Mouse (Mus musculus) cerebellum, adult 11 months (tissue): Measurements from ENCODE around the gene Lat.

Experiments used
- DNase-seq: peaks from one replicate; pipeline ENCODE4 v3.0.0; 2022

Lat gene

GRCm38 (mm10) chr7:126363038-126363437 lies 6.3 kb downstream of the Lat start:
- no peak for DNase-seq

- no peak for DNase-seq
Measured at GRCm38 (mm10) chr7:126359049-126359448, 10.3 kb downstream of the Lat start.

GRCm38 (mm10) chr7:126358413-126358812 lies 11.0 kb downstream of the Lat start:
- no peak for DNase-seq

- DNase-seq, result no peak
Measured at GRCm38 (mm10) chr7:126357838-126358237, 11.5 kb downstream of the Lat start.

- no peak for DNase-seq
Measured at GRCm38 (mm10) chr7:126356793-126357591, 12.4 kb downstream of the Lat start.

GRCm38 (mm10) chr7:126355847-126356597 lies 13.3 kb downstream of the Lat start:
- DNase-seq, result no peak

GRCm38 (mm10) chr7:126354738-126355614 lies 14.4 kb downstream of the Lat start:
- no peak for DNase-seq

GRCm38 (mm10) chr7:126353994-126354365 lies 15.4 kb downstream of the Lat start:
- DNase-seq, result no peak

GRCm38 (mm10) chr7:126353251-126353993 lies 15.9 kb downstream of the Lat start:
- DNase-seq, result no peak

GRCm38 (mm10) chr7:126351419-126351951 lies 17.9 kb downstream of the Lat start:
- DNase-seq, result no peak

- DNase-seq, result no peak
Measured at GRCm38 (mm10) chr7:126350748-126351418, 18.5 kb downstream of the Lat start.

- no peak for DNase-seq
Measured at GRCm38 (mm10) chr7:126348293-126348692, 21.1 kb downstream of the Lat start.

GRCm38 (mm10) chr7:126347098-126347497 lies 22.3 kb downstream of the Lat start:
- no peak for DNase-seq

- DNase-seq, result no peak
Measured at GRCm38 (mm10) chr7:126345969-126346368, 23.4 kb downstream of the Lat start.

- no peak for DNase-seq
Measured at GRCm38 (mm10) chr7:126345557-126345956, 23.8 kb downstream of the Lat start.

- DNase-seq, result no peak
Measured at GRCm38 (mm10) chr7:126340896-126341295, 28.5 kb downstream of the Lat start.

- no peak for DNase-seq
Measured at GRCm38 (mm10) chr7:126340206-126340618, 29.2 kb downstream of the Lat start.

- no peak for DNase-seq
Measured at GRCm38 (mm10) chr7:126339521-126339971, 29.8 kb downstream of the Lat start.

- DNase-seq, result no peak
Measured at GRCm38 (mm10) chr7:126338906-126339305, 30.5 kb downstream of the Lat start.

GRCm38 (mm10) chr7:126335556-126335955 lies 33.8 kb downstream of the Lat start:
- DNase-seq, result no peak

GRCm38 (mm10) chr7:126332691-126333090 lies 36.7 kb downstream of the Lat start:
- DNase-seq, result no peak

GRCm38 (mm10) chr7:126330693-126331092 lies 38.7 kb downstream of the Lat start:
- no peak for DNase-seq
